Mouse (Mus musculus): Measurements from ENCODE around the gene Cutal.

Cutal gene

DNA sequence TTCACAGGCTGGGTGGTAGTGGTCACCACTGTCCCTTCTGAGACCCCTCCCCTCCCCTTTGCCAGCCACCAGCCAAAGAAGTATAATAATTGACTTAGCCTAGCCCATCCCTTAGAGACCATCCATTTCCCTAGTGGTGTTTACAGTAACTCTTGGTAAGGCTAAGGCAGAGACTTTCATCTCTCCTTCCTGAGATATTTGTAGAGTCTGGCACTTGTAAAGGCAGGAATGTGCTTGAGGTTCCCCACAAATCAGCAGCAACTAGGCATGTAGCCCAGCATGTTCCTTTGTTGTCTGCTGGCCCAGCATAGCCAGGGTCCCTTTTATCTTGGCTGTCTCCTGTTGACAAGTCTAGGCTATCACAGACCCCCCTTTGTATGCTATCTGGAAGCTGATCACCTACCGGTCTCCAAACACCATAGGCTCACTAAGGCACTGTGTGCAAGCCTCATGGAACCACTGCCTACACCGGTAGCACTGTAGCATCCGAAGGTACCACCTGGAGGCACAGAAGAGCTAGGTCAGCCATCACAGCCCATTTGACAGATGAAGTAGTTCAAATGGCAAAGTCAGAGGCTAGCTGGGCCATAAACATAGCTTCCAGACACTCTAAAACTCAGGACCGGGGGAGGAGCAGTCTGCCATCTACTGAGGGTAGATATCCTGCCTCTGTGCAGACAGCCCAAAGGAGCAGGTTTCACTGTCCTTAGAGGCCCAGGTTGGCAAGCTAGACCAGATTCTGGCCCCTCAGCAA lies 29.6 kb downstream of the Cutal start:
- TF ChIP-seq GATA4 (IDR thresholded peaks at IDR 0.05; ENCODE audit: insufficient replicate concordance, low read length) = no peak

DNA sequence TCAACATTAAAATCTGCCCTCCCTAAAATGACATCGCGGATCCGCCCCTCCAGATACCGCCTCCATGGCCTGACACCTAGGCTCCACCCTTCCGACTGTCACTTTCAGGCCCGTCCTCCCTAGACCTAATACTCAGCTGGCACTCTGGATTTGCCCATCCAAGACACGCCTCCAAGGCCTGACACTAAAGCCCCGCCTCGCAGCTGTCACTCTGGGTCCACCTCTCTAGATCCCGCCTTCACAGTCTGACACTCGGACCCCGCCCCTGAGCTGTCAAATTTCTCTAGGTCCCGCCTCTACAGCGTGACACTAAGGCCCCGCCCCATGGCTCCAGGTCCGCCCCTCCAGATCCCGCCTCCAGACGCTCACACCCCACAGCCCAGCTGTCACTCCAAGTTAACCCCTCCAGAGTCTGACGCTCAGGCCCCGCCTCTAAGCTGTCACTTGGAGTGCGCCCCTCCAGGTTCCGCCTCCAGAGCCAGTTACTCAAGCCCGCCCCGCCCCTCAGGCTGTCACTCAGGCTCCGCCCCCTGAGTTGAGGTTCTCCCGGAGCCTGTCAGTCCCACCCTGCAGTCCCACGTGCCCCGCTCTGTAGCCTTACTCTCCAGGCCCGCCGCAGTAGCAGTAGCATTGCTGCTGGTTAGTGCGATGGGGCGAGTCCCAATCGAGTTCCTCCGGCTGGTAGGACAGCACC lies 30.8 kb downstream of the Cutal start:
- TF ChIP-seq GATA4 (IDR thresholded peaks at IDR 0.05; ENCODE audit: insufficient replicate concordance, low read length) = no peak

DNA sequence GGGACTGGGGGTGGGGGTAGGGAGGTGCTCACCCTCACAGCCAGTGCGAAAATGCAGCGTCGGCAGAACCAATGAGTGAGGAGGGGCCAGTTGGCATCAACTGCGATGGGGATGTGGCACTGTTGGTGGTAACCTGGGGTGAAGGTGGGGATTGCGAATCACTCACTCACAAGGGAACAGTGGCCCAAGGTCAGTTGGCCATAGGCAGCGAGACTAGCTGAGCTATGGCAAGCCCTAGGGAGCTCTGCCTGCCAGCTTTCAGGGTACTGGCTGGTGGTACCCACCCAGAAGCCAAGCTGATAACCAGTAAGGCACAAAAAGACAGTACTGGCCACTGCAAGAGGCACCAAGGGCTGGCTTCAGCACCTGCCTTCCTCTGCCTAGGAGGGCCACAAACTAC lies 32.2 kb downstream of the Cutal start:
- no peak for TF ChIP-seq GATA4 (IDR thresholded peaks at IDR 0.05; ENCODE audit: insufficient replicate concordance, low read length)

DNA sequence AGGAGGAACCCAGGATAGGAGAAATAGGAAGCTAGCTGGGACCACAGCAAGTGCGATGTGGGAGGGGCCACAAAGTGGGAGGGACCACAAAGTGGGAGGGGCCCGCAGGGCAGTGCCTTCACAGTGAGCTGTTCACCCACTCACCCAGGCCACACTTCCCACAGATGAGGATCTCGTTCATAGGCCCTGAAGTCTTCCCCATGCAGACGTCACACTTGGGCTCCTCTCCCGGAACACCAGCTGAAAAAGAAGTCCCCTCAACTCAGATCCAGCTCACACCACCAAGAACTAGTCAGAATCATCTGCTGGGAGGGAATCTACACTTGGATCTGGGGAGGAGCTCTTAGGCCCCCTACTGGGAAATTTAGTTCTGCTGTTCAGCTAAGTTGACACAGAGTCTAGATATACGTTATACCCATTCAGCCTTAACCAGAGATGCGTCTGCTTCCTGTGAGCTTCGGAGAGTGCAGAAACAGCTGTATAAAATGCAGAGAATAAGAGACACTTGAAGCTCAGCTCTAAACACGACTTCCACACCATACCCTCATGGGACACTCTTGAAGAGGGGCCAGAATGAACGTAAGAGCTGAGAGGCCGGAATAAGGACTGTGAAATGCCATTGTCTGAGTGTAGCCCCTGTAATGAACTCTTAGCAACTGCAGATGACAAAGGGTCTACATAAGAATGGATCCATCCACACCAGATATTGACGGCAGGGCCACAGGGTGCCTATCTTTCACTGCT lies 32.8 kb downstream of the Cutal start:
- no peak for TF ChIP-seq GATA4 (IDR thresholded peaks at IDR 0.05; ENCODE audit: insufficient replicate concordance, low read length)

DNA sequence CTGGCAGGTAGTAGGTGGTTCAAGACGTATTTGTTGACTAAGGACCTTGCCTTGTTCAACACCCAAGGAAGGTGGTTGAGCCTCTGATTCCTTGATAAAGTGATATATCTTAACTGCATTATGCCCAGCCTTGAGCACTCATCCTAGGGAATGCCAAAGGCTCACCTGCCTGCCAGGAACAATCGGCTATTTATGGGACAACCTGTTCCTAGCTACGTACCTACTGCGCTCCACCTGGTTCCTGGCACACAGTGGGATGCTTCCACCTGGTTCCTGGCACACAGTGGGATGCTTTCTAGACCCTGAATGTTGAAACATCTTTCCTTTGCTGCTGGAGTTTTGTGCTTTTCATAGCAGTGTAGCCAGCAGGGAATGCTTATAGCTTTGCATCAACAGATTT lies 35.5 kb downstream of the Cutal start:
- no peak for TF ChIP-seq GATA4 (IDR thresholded peaks at IDR 0.05; ENCODE audit: insufficient replicate concordance, low read length)

DNA sequence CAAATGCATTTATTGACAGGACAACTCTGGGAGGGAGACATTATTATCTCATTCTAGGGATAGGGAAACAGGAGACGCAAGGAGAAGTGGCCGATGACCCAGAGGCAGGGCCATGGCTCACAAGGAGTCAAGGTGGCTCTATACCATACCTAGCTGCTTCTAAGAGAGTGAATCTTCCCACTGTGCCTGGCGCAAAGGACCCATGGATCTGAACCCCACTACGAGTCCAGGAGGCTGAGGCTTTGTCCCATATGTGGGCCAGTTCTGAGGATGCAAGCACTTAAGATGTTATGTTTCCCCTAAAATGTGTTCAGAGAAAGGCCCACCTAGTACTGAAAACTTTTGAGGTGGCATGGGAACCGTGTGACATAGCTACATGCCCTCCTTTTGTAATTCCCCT lies 37.7 kb downstream of the Cutal start:
- no peak for TF ChIP-seq GATA4 (IDR thresholded peaks at IDR 0.05; ENCODE audit: insufficient replicate concordance, low read length)

DNA sequence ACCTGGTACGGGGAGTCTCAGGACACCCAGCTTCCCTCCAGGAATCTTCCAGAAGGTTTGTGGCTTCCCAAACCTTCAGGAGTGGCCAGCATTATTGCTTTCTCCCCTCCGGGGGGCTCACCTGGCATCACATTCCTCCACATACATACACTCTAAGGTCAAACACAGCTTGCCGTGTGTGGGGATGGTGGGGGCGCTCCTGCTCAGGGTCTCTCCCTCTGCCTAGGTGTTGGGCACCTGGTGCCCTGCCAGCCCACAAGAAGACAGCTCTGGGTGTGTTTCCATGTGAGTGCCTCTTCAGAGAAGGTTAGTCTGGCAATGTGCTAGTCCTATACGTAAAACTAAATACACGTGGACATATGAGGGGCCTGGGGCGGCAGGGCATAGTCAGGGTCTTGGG lies 38.4 kb downstream of the Cutal start:
- no peak for TF ChIP-seq GATA4 (IDR thresholded peaks at IDR 0.05; ENCODE audit: insufficient replicate concordance, low read length)

DNA sequence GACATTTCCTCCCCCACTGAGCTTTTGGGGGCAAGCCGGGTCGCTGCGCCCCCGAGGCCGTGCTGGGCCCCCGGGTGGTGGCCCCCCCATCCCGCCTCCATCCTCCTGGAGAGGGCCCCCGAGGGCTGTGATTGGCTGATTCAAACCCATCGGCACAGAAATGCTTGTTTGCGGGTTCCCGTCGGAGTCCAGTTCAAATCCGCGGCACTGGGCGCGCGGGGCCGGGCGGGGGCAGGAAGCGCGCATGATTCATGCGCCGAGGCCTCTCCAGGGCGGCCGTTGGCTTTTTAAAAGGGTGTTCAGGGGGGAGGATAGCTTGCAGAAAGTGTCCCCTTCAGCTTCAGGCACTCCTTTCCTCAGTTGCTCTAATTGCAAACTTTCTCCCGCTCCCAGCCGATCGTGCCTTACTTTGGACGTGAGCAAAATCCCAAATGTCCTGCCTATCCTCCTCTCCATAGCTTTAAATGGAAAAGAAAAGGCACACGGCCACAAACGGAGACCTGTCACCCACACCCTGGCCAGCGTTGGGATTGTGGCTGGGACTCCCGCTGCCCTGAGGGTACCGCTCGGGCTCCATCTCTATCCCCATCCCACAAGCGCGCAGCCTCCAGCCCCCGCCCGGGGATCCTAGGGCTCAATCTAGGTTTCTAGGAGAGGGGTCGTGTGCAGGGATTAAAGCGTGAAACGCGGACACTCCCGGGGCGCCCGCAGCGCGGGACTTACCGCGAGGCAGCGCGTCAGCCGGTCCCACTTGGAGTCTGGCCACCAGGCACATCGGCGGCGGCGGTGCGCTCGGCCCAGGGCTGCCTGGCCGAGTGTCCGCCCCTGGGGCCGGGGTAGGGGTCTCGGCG lies 39.2 kb downstream of the Cutal start, which contains the start of gene Phf19:
Phf19 (minus strand) TSS at position 809 of the 851 bp plus-strand sequence.
- TF ChIP-seq GATA4 (IDR thresholded peaks at IDR 0.05; ENCODE audit: insufficient replicate concordance, low read length) = no peak

DNA sequence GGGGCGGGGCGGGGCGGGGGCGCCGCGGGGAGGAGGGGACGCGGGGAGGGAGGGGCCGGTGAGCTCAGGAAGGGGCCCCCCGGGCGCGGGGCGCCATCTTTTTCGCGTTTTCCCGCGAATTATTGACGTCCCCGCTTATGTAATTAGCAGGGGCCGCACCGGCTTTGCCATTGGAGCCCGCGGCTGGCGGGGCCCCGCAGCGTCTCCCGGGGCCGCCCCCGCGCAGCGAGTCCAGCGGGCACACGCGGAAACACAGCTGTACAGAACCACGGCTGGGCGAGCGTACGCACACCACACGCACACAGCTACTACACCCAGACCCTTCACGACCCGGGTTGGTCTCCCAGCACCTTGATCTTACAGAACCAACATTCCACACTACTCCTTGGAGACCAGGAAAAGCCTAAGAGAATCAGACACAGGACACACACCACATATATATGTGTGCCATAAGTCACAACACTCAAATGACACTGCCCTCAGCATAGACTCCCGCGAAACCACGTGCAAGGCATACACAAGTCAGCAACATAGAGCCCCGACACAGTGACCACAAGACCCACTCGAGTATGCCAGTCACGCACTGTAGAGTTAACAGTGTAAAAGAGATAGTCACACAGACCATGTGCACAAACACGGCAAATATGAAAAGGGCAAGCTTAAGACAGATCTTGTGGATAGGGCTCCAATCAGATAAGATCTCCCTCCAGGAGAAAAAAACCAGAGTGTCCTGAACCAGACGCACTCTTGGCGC lies 40.0 kb downstream of the Cutal start:
- TF ChIP-seq GATA4 (IDR thresholded peaks at IDR 0.05; ENCODE audit: insufficient replicate concordance, low read length) = no peak

DNA sequence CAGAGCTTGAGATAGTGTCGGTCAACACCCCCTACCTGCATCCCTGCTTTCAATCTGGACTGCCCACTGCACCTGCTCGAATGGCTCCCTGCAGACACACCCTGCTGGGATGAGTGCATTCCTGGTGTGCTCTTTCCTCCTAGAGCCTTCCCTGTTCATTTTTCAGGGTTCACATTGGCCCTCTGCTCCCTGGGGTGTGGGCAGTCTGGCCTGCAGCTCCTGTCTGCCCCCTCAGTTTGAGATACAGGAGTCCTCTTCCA lies 40.6 kb downstream of the Cutal start:
- TF ChIP-seq GATA4 (IDR thresholded peaks at IDR 0.05; ENCODE audit: insufficient replicate concordance, low read length) = no peak

DNA sequence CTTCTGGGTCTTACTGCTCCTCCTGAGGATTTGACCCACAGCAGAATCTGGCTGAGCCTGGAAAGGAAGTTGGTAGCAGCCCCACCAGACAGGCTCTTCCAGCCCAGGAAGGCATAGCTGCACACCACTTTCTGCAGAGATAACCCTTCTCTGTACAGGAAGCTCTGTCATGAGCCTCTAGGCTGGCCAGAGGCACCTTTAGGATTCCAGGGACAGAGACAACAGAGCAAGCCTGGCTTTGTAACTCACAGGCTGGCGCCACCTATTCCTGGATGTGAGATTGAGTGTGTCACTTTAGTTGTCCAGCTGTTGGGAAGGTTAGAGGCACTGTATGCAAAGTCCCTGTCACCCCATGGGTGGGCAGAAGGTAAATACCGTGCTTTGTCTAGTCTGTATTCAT lies 40.9 kb downstream of the Cutal start:
- TF ChIP-seq GATA4 (IDR thresholded peaks at IDR 0.05; ENCODE audit: insufficient replicate concordance, low read length) = 0 out of 2 replicates have a peak, but pooled peaks have one; percentile 20

DNA sequence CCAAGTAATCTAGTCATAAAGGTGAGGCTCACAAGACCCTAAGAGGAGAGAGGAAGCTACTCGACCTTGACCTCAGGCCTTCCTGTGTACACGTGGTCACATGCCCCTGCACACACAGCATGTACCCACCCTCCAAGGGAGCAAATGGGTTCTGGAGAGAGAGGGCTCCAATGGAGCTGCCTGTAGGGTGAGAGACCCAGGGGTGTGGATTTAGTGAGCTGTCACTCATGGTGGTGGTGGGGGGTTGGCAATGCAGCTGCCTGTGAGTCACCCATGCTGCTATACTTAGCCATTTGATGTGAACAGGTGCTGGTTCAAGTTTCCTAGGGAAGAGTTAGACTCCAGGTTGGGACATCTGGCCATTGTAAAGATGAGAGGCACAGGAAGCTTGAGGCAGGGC lies 45.9 kb downstream of the Cutal start:
- no peak for TF ChIP-seq GATA4 (IDR thresholded peaks at IDR 0.05; ENCODE audit: insufficient replicate concordance, low read length)

DNA sequence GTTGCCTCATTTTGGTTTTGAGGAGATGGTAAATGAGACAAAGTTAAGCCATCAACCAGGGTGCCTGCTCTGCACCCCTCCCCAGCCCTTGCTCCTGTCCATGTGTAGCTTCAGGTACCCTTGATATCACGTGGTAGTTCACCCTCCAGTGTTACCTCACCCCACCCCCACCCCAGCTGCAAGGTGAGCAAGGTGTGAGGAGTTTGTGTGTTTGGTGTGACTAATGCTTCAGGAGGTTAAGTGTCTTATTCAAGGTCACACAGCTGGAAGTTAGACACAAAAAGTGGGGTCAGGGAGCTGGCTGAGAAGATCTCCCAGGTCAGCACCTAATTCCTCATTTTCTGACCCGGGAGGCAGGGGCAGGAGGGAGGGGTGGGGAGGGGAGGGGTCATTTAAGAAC lies 48.5 kb downstream of the Cutal start:
- TF ChIP-seq GATA4 (IDR thresholded peaks at IDR 0.05; ENCODE audit: insufficient replicate concordance, low read length) = no peak

DNA sequence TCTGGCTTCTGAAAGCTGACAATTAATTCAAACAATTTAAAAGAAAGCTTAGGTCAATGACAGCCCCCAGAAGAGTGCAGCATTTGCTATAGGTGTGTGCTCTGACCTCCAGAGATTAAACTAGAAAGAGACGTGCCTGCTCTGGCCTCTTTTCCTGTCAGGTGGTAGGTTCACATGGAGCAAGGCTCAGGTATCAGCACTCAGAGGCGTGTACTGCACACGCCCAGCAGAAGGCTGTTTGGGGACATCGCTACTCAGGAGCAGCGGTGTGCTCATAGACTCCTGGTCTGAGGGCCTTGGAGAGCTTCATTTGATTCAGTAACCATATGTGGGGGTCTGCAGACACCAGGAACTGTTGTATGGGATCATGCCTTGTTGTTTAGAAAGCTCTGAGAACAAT lies 53.1 kb downstream of the Cutal start:
- TF ChIP-seq GATA4 (IDR thresholded peaks at IDR 0.05; ENCODE audit: insufficient replicate concordance, low read length) = no peak

DNA sequence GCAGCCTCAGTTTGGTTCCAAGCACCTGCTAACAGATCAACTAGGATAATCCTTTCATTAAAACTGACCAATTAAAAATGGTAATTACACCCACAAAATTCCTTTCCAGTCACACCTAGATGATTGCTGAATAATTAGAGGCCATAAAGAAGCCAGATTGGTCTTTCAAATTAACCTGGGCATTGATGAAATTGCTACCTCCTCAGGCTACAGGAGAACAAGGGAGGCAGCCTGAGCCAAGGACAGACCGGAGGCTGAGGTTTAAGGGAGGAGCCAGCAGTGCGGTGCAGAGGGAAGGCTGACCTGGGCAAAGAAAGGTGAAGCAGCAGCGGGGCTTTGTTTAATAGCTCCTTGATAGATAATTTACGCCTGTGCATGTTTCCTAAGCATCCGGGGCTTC lies 63.3 kb downstream of the Cutal start:
- no peak for TF ChIP-seq GATA4 (IDR thresholded peaks at IDR 0.05; ENCODE audit: insufficient replicate concordance, low read length)
